Mouse (Mus musculus): ENCODE measurements around the gene Aspa. TPM values are rescaled to one million over a fixed set of nuclear protein-coding genes. Genes with fewer than 3 reads are reported as not detected.
"Not testable (repeated sequence)": the region's sequence is repeated elsewhere in the genome, so short reads cannot be mapped to it uniquely, and the experiment has no call there.

Gene Aspa
- polyA plus RNA-seq, 1 experiment: 0.60 TPM

GRCm38 (mm10) chr11:73326485-73326886 is 2.9 kb downstream of the Aspa start:
- H3K79me2 ChIP-seq (ENCODE audit: control insufficient read depth, insufficient read depth): no peaks in the 10 kb centered on the region
- no peaks in the 10 kb centered on the region for H3K36me3 ChIP-seq (ENCODE audit: control insufficient read depth, insufficient read depth)
- no peaks in the 10 kb centered on the region for H3K27me3 ChIP-seq (ENCODE audit: control insufficient read depth, insufficient read depth, insufficient read length)
- H3K4me3 ChIP-seq (ENCODE audit: insufficient read depth, poor library complexity, severe bottlenecking): no peak overlapping the region
- H3ac ChIP-seq (ENCODE audit: control insufficient read depth, insufficient read length, low read depth): peak overlapping the region; percentile 23
- no peaks in the 10 kb centered on the region for H3K79me3 ChIP-seq (ENCODE audit: low read depth)
- TF ChIP-seq MAX (IDR thresholded peaks at IDR 0.05): no peak
- TF ChIP-seq CTCF (IDR thresholded peaks at IDR 0.05; ENCODE audit: control insufficient read depth, insufficient read depth, insufficient read length): no peak
- no peak for TF ChIP-seq MYOD1 (IDR thresholded peaks at IDR 0.05; ENCODE audit: control insufficient read depth, insufficient read length, low read depth)
- no peak for TF ChIP-seq FOSL1 (IDR thresholded peaks at IDR 0.05; ENCODE audit: insufficient read depth, low read length, poor library complexity, severe bottlenecking)
- TF ChIP-seq USF1 (IDR thresholded peaks at IDR 0.05; ENCODE audit: low read depth): no peak
- TF ChIP-seq CEBPB (IDR thresholded peaks at IDR 0.05; ENCODE audit: low read depth): no peak
- no peak for TF ChIP-seq MYOG (IDR thresholded peaks at IDR 0.05; ENCODE audit: control insufficient read depth, extremely low read depth, insufficient read length)

GRCm38 (mm10) chr11:73323906-73324830 is 5.2 kb downstream of the Aspa start:
- TF ChIP-seq USF1 (IDR thresholded peaks at IDR 0.05; ENCODE audit: low read depth): no peak
- peak; percentile 6 for TF ChIP-seq CEBPB (IDR thresholded peaks at IDR 0.05; ENCODE audit: low read depth)

GRCm38 (mm10) chr11:73321064-73321463 is 8.3 kb downstream of the Aspa start:
- H3K79me3 ChIP-seq (ENCODE audit: low read depth); H3K27me3 ChIP-seq (ENCODE audit: control insufficient read depth, insufficient read depth, insufficient read length); H3K36me3 ChIP-seq (ENCODE audit: control insufficient read depth, insufficient read depth); H3K4me3 ChIP-seq (ENCODE audit: insufficient read depth, poor library complexity, severe bottlenecking); H3ac ChIP-seq (ENCODE audit: control insufficient read depth, insufficient read length, low read depth); H3K79me2 ChIP-seq (ENCODE audit: control insufficient read depth, insufficient read depth): not testable (repeated sequence)

More at GRCm38 (mm10) chr11:73323906-73324830, 5.2 kb downstream of the Aspa start:
- Histone ChIP-seq H3K27me3 (ENCODE audit: control insufficient read depth, insufficient read depth, insufficient read length) (no peaks in the 10 kb centered on the region), H3K4me3 (ENCODE audit: insufficient read depth, poor library complexity, severe bottlenecking) (no peak overlapping the region), H3K36me3 (ENCODE audit: control insufficient read depth, insufficient read depth) (no peaks in the 10 kb centered on the region), H3ac (ENCODE audit: control insufficient read depth, insufficient read length, low read depth) (no peak overlapping the region), H3K79me2 (ENCODE audit: control insufficient read depth, insufficient read depth) (no peaks in the 10 kb centered on the region), H3K79me3 (ENCODE audit: low read depth) (no peaks in the 10 kb centered on the region)

GRCm38 (mm10) chr11:73318581-73318980 is 10.8 kb downstream of the Aspa start:
- not testable (repeated sequence) for H3K27me3 ChIP-seq (ENCODE audit: control insufficient read depth, insufficient read depth, insufficient read length); H3K79me2 ChIP-seq (ENCODE audit: control insufficient read depth, insufficient read depth); H3K36me3 ChIP-seq (ENCODE audit: control insufficient read depth, insufficient read depth); H3ac ChIP-seq (ENCODE audit: control insufficient read depth, insufficient read length, low read depth); H3K79me3 ChIP-seq (ENCODE audit: low read depth); H3K4me3 ChIP-seq (ENCODE audit: insufficient read depth, poor library complexity, severe bottlenecking)

- Histone ChIP-seq H3ac (ENCODE audit: control insufficient read depth, insufficient read length, low read depth) (no peak overlapping the region), H3K4me3 (ENCODE audit: insufficient read depth, poor library complexity, severe bottlenecking) (no peak overlapping the region), H3K79me3 (ENCODE audit: low read depth) (no peaks in the 10 kb centered on the region), H3K36me3 (ENCODE audit: control insufficient read depth, insufficient read depth) (no peaks in the 10 kb centered on the region), H3K79me2 (ENCODE audit: control insufficient read depth, insufficient read depth) (no peaks in the 10 kb centered on the region), H3K27me3 (ENCODE audit: control insufficient read depth, insufficient read depth, insufficient read length) (no peaks in the 10 kb centered on the region)
- no peak for TF ChIP-seq CTCF (IDR thresholded peaks at IDR 0.05; ENCODE audit: control insufficient read depth, insufficient read depth, insufficient read length)
- no peak for TF ChIP-seq FOSL1 (IDR thresholded peaks at IDR 0.05; ENCODE audit: insufficient read depth, low read length, poor library complexity, severe bottlenecking)
- no peak for TF ChIP-seq MYOG (IDR thresholded peaks at IDR 0.05; ENCODE audit: control insufficient read depth, extremely low read depth, insufficient read length)
- TF ChIP-seq USF1 (IDR thresholded peaks at IDR 0.05; ENCODE audit: low read depth): no peak
- TF ChIP-seq CEBPB (IDR thresholded peaks at IDR 0.05; ENCODE audit: low read depth): no peak
- peak; percentile 21 for TF ChIP-seq MYOD1 (IDR thresholded peaks at IDR 0.05; ENCODE audit: control insufficient read depth, insufficient read length, low read depth)
- TF ChIP-seq MAX (IDR thresholded peaks at IDR 0.05): no peak
These were observed 13.4 kb downstream of the Aspa start for GRCm38 (mm10) chr11:73315961-73316360.

GRCm38 (mm10) chr11:73303123-73303522 is 26.3 kb downstream of the Aspa start:
- TF ChIP-seq MYOG (IDR thresholded peaks at IDR 0.05; ENCODE audit: control insufficient read depth, extremely low read depth, insufficient read length) (no peak), MAX (IDR thresholded peaks at IDR 0.05) (no peak), MYOD1 (IDR thresholded peaks at IDR 0.05; ENCODE audit: control insufficient read depth, insufficient read length, low read depth) (no peak), CTCF (IDR thresholded peaks at IDR 0.05; ENCODE audit: control insufficient read depth, insufficient read depth, insufficient read length) (no peak)
- Histone ChIP-seq H3K4me3 (ENCODE audit: insufficient read depth, poor library complexity, severe bottlenecking) (no peak overlapping the region), H3K36me3 (ENCODE audit: control insufficient read depth, insufficient read depth) (no peaks in the 10 kb centered on the region), H3K79me3 (ENCODE audit: low read depth) (no peaks in the 10 kb centered on the region), H3ac (ENCODE audit: control insufficient read depth, insufficient read length, low read depth) (no peak overlapping the region), H3K79me2 (ENCODE audit: control insufficient read depth, insufficient read depth) (no peaks in the 10 kb centered on the region), H3K27me3 (ENCODE audit: control insufficient read depth, insufficient read depth, insufficient read length) (no peaks in the 10 kb centered on the region)
